Mouse (Mus musculus): ENCODE measurements around the gene Dtd1. TPM values are rescaled to one million over a fixed set of nuclear protein-coding genes. Genes with fewer than 3 reads are reported as not detected.

Gene Dtd1
- polyA plus RNA-seq (2012; fragmentation: generic; extraction: Trizol): 1 to 10 TPM in 1 of 2 experiments, under 1 TPM in 1; 0.97 to 5.9 TPM

DNA sequence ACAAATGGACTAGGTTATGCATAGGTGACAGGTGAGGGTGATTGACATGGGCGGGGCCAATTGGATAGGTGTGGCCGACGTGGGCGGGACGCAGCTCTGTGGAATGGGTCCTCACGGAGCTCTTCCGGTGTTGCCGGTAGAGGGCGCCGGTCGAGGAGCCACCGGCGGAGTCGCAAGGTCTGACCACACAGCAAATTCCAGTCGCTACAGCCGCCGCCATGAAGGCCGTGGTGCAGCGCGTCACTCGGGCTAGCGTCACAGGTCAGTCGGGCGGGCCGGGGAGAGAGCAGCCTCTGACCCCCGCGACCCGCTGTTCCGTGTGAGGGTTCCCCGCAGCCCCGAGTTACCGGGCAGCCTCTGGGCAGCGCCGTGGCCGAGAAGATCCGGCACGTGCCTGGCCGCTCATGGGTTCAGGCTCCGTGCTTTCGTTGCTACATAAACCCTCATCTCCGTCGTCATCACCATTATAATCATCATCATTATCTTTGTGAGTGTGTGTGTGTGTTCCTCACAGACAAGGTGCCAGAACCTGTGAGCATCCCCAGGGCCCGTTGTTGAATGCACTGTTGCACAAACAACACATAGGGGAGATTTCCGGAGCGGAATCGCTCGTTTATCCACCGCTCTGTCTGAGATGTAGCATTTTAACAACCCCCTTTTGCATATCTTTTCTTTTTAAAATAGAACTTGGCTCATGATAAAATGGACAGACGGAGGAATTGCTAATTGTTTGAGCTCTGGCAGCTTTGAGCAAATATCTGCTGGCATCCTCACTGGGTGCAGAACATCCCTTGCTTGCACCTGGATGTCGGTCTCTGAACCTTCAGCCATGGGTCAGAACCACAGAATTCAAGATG lies at the start of gene Dtd1:
TSS of gene Dtd1 (plus strand) at position 67 of the 857 bp plus-strand sequence.

DNA sequence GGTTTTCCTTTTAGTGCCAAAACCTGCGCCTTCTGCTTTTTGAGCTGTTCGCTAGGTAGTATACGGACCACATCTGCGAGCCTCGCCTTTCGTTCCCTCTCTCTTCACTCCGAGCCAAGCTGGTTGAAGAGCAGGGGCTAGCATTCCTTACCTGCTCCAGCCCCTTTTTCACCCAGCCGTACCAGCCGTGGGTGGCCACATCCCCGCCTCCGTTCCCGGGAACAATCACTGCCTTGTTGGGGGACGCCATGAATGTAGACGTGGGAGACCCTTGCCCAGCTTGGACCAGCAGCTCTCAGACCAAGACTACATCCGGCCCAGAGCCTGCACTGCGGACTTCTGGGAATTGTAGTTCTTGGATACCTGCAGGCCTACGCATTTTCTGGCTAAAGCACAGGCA lies 49.2 kb upstream of the Dtd1 start, which contains the start of gene Rbbp9:
TSS of gene Rbbp9 (minus strand) at position 341 of the 400 bp plus-strand sequence.

GRCm38 (mm10) chr2:144555820-144556552 lies 43.7 kb upstream of the Dtd1 start, which contains the start of gene Sec23b:
Sec23b (plus strand) TSS chr2:144556229.

GRCm38 (mm10) chr2:144593951-144594651 lies 5.6 kb upstream of the Dtd1 start, which contains the start of gene Smim26:
Smim26 (plus strand) TSS chr2:144594054.

Other genes with a start within 250 kb of the Dtd1 start
- gene Kat14, start 230.9 kb upstream of the Dtd1 start, polyA plus RNA-seq (2012; fragmentation: generic; extraction: Trizol): 10 to 100 TPM; 14.9 to 18.8 TPM
- gene Pet117, start 230.9 kb upstream of the Dtd1 start, polyA plus RNA-seq (2012; fragmentation: generic; extraction: Trizol): 1 to 10 TPM in 1 of 2 experiments, not detected in 1; 2.9 TPM
- under 1 TPM; 0.01 to 0.40 TPM for gene Dzank1, start 72.5 kb upstream of the Dtd1 start, polyA plus RNA-seq (2012; fragmentation: generic; extraction: Trizol)
- gene Polr3f, start 72.2 kb upstream of the Dtd1 start, polyA plus RNA-seq (2012; fragmentation: generic; extraction: Trizol): 1 to 10 TPM in 1 of 2 experiments, under 1 TPM in 1; 0.33 to 2.7 TPM
- gene Rbbp9, start 49.0 kb upstream of the Dtd1 start, polyA plus RNA-seq (2012; fragmentation: generic; extraction: Trizol): 10 to 100 TPM in 1 of 2 experiments, under 1 TPM in 1; 0.46 to 10.9 TPM
- gene Sec23b, start 43.7 kb upstream of the Dtd1 start, polyA plus RNA-seq (2012; fragmentation: generic; extraction: Trizol): 10 to 100 TPM; 14.4 to 26.7 TPM
- gene Smim26, start 5.8 kb upstream of the Dtd1 start, polyA plus RNA-seq (2012; fragmentation: generic; extraction: Trizol): 10 to 100 TPM in 1 of 2 experiments, 1 to 10 TPM in 1; 6.6 to 34.3 TPM
- not detected for gene Scp2d1, start 223.8 kb downstream of the Dtd1 start, polyA plus RNA-seq (2012; fragmentation: generic; extraction: Trizol)